Mouse (Mus musculus) brain, embryonic 14.5 days (tissue): ENCODE measurements around the gene Parp16. TPM values are rescaled to one million over a fixed set of nuclear protein-coding genes. Genes with fewer than 3 reads are reported as not detected.

ENCODE experiments used
- DNase-seq: peaks from one replicate; pipeline ENCODE4 v3.0.0-alpha.2; 2011; ENCODE audit warnings: low read depth
- CTCF ChIP-seq: fragments of 200-500 bp; IDR thresholded peaks from 2 replicates; pipeline ENCODE4 v1.5.1; 2012; ENCODE audit warnings: inconsistent platforms, mild to moderate bottlenecking, moderate library complexity, borderline replicate concordance; ENCODE audit not compliant: insufficient read depth, insufficient read length; ENCODE audit errors: extremely low read depth
- POLR2A ChIP-seq: fragments of 200-500 bp; IDR thresholded peaks from 2 replicates; pipeline ENCODE4 v1.6.1; 2012; ENCODE audit warnings: mild to moderate bottlenecking, inconsistent platforms, borderline replicate concordance; ENCODE audit not compliant: poor library complexity, insufficient read depth, insufficient read length, severe bottlenecking; ENCODE audit errors: extremely low read depth
- polyA plus RNA-seq: library from polyadenylated mRNA; depleted of rRNA; stranded (reverse); fragments of >200 nt; gene quantifications from 2 replicates; pipeline ENCODE4 v1.2.3, GENCODE M21; 2012

Parp16 gene
- polyA plus RNA-seq, 1 experiment = 6.2 TPM

DNA sequence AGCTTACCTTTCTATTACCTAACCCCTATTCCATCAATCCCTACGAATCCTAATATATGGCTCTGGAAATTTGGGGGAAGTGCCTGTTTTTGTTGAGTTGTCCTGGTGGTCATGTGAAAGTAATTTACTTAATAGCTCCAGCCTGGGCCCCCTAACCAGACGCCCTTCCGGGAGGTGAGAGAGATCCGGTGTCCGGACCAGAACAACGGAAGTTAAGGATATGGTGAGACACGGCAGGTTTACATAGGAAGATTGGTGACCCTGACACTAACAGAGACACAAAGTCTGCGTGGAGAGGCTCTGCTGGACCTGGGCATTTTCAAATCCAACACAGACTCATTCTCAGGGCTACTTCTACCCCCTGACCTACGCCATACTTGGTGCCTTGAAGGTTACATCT is 28.8 kb upstream of the Parp16 start:
- no peak for TF ChIP-seq POLR2A
- TF ChIP-seq CTCF = no peak
- DNase-seq = no peak

DNA sequence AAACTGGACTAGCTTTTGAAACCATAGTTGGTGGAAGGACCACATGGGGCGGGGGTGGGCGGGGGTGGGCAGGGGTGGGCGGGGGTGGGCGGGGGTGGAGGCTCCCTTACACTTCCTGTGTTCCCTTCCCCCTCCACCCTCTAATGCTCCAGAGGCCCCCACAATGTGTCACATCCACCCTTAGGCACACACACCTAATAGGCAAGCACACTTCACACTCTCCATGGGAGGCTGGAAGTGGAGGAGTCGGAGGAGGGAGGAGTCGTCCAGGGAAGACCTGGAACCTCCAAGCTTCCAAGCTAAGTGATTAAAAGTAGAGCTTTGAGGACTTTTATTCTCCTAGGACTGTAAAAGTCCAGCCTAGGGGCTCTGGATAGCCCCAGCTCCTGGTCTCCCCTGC is 26.6 kb upstream of the Parp16 start:
- DNase-seq = no peak
- TF ChIP-seq CTCF (no peak), POLR2A (no peak)

DNA sequence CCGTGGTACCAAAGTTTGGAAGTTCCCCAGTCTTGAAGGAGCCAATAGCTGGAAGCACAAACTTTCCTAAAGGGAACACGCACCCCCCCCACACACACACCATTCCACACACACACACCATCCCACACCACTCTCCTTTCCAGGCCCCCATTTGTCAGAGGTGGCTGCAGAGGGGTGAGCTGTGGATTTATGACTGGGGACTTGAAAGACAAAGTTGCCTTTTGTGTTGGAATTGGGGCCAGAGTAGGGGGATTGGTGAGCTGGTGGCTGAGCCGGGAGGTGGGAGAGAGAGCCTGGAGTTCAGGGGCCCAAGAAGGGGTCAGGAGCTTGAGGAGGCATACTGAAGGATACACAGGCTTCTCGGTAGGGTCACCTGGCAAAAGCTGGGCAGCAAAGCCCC is 26.2 kb upstream of the Parp16 start:
- DNase-seq = no peak
- no peak for TF ChIP-seq POLR2A
- no peak for TF ChIP-seq CTCF

DNA sequence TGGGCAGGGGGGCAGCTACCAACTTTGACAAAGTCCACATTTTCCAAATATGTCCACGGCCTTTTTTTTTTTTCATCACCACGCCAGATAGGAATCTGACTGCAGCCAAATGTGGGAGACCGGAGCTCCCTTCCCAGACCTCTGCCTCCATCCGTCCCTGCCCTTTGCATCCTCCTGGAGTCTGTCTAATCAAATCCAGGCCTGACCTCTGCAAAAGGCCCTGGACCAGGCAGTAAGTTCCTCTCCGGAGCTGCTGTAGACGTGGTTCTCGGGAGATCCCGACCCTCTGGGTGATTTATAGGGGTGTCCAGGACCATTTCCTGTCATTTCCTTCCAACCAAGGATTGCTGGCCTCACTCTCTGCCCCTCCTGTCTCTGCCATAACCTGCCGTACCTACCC is 22.5 kb upstream of the Parp16 start:
- no peak for DNase-seq
- no peak for TF ChIP-seq POLR2A
- TF ChIP-seq CTCF = no peak

DNA sequence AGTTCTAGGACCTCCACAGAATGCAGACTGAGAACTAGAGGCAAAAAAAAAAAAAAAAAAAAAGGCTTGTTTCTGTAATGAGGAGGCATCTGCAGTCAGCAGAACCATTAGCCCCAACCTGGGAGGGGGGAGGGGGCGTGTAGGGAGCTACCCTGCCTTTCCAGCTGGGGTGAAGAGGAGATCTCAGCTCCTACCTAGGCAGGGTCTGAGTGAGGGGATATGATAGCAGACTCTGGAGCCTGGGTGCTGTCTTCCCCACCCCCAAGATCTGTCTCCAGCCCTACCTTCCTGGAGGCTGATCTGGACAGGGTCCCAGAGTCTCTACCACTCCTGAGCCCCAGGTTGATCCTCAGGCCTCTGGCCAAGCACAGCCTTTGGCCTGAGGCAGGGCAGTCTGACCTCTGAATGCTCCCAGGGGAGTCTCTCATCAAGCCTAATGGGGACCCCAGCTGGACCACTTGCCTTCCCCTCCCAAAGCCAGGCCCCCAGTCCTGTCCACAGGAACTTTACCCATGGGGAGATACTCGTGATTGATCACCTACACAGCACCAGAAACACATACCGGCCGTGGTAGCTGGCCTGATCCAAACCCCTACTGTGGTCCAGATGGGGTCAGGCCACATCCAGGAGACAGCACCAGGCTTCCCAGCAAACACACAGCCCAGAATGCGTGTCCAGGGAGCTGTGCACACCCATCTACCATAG is 19.8 kb upstream of the Parp16 start:
- TF ChIP-seq CTCF (no peak), POLR2A (no peak)
- peak; percentile 76 for DNase-seq

DNA sequence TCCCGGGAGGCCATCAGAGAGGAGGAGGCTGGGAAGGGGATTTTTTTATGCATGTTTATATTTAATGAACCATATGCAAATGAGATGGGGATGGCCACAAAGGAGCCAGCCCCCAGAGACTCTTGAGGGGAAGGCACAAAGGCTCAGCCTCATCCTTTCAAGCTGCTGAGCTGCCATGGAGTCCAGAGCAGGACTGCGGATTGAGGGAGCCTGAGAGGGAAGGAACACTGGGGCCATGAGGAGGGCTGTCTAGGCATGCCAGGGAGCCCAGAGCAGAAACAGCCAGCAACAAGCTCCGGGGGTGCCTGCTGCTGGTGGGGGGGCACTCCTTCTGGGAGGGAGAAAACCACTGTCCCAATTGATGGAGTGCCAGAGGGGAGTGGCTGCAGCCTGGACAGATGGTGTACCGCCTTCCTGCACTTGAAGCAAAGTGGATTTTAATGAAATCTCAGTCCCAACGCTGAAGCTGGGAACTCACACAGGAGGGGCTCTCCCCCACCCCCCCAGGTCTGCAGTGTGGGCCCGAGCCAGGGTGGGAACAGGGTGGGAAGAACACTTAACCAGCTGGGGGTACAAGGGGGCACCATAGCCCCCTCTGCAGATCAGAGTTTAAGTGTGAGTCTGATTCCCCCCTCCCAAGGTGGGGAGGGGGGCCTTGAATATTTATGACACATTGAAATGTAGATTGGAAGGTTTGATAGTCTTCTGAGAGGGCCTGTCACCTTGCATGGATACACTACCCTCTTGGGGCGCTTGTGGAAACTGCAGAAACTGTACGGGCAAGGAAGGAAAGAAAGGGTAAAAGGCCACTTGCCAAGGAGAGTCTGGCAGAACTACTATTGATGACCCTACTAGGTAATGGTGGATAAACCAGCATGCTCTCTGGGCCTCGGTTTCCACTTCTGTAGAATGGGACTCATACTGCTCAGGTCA is 18.9 kb upstream of the Parp16 start:
- peak; percentile 95 for DNase-seq
- TF ChIP-seq CTCF (peak; percentile 55; the same call in 1 of the 2 replicates), POLR2A (no peak)

DNA sequence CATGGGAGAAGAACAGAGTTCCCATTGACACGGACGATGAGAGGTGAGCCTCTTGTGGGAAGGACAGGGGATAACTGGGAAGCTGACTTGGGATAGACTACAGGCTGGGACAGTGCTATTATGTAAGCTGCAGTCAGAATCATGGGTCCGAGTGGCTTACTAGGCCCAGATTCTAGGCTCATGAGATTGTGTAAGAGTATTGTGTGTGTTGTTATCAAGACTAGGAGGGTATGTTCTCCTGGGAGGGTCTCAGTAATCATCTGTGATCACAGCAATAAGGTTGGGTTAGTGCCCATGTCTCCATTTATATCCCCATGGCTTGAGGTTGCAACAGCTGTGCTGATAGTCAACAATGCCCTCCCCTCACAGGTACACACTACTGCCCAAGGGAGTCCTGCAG is 17.7 kb upstream of the Parp16 start:
- no peak for TF ChIP-seq POLR2A
- TF ChIP-seq CTCF = no peak
- no peak for DNase-seq

DNA sequence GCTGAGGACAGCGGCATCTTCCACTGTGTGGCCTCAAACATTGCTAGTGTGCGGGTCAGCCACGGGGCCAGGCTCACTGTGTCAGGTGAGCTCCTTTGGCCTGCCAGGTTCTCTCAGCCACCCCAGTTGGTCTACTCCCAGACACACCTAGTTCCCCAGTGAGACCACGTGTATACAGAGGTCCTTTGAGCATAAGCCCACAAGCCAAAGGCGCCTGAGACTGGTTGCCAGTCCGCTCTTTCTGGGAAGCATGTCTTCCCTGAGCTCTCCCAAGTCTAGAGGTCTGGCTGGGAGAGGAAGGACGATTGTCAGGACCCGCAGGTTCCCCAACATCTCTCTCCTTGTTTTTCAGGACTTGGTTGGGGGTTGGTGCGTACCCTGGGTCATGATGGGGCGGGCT is 17.2 kb upstream of the Parp16 start:
- TF ChIP-seq CTCF (no peak), POLR2A (no peak)
- DNase-seq = no peak

DNA sequence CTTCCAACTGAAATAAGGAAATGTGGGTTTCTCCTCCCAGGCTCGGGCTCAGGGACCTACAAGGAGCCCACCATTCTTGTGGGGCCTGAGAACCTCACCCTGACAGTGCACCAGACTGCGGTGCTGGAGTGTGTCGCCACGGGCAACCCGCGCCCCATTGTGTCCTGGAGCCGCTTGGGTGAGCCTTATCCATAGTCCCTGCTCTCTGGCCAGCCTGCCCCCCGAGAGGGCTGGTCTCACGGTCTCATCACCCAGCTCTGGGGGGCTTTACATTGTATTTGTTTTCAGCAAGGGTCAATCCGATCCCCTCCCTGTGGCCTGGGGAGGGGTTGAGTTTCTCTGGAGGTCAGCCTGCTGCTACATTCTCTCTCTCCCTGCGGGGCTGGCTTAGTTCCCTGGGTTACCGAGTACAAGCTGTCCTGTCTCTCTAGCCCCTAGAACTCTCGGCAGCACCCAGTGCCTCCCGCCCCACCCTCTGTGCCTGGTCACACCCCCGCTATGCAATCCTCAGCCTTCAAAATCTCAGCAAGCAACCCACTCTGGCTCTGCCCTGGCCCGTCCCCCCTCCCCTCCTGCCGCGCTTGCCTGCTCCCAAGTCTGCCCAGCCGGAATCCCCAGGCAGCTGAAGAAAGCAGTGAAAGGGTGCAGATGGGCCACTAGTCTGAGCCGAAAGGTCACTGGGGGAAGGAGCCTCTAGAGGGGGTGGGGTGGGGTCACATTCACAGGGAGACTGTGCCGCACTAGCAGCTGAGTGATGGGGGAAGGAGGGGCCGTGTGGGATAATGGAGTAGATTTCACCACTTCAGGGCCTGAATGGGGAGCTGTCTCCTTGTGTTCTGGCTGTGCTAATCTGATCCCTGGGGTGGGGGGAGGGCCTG is 16.6 kb upstream of the Parp16 start:
- TF ChIP-seq CTCF (no peak), POLR2A (no peak)

DNA sequence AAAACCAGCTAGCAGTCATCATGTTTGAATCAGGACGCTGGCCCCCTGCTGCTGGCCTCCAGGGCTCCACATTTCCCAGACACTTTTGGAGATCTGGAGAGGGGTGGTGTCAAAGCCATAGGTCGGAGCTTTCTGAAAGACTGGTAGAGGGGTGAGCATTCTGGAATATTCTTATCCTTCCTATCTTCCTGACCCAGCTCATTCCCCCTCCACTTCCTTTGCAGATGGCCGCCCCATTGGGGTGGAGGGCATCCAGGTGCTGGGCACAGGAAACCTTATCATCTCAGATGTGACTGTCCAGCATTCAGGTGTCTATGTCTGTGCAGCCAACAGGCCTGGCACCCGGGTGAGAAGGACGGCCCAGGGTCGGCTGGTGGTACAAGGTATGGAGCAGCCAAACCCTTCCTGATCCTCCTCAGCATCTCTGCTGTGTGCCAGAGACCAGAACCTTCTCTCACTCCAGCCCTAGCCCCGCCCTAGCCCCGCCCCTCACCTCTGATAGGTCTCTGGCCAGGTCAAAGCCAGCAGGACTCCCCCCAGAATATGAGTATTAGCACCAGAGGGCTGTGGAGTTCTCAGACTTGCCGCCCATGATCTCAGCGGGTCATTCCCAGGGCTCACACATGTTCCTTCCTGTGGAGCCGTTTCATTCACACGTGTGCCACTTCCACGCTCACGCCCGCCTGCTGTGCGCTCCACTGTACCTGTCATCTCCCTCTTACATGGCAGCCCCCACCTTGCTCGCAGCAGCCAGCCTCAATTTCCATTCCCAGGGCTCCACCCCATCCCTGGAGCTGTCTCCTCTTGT is 15.1 kb upstream of the Parp16 start:
- DNase-seq = no peak
- no peak for TF ChIP-seq POLR2A
- no peak for TF ChIP-seq CTCF

More for the DNA sequence above, 16.6 kb upstream of the Parp16 start:
- DNase-seq = peak; percentile 95

DNA sequence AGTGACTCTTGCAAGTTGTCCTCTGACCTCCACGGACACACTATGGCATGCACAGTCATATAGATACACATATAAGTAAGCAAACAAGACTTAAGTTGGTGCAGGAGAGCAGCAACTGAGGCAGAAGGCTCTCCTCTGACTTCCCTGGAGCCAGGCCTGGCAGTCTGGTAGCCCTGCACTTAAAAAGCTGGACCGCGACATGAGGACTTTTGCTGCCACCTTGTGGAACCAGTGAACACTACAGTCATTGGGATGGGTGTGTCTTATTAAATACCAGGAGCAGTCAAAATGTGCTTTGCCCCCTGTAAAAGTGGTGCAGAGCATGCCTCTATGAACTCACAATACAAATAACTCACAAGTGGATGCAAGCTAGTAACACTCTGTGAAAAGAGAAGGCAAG is 6.6 kb upstream of the Parp16 start:
- TF ChIP-seq POLR2A (no peak), CTCF (peak; percentile 95)

More for the DNA sequence above, 6.6 kb upstream of the Parp16 start:
- DNase-seq = peak; percentile 96
